Mouse (Mus musculus) E14TG2a.4 (cell line): ENCODE measurements around the gene Fry.
A peak's percentile ranks its signal among the peaks of the same experiment; 100 is the strongest.

Experiments used
- H3K27me3 ChIP-seq: 2 replicates; pipeline ENCODE4 v1.6.1; 2014; ENCODE audit warnings: low read length, control low read depth; ENCODE audit not compliant: insufficient read depth
- H3K36me3 ChIP-seq: 2 replicates; pipeline ENCODE4 v1.6.1; 2014; ENCODE audit warnings: low read length, control low read depth; ENCODE audit not compliant: insufficient read depth
- H3K4me1 ChIP-seq: replicated peaks from 2 replicates; pipeline ENCODE4 v1.6.1; 2014; ENCODE audit warnings: low read depth, low read length, control low read depth
- H3K4me3 ChIP-seq: replicated peaks from 2 replicates; pipeline ENCODE4 v1.5.1; 2014; ENCODE audit warnings: mild to moderate bottlenecking, low read length
- H3K9me3 ChIP-seq: 2 replicates; pipeline ENCODE4 v1.6.1; 2014; ENCODE audit warnings: low read length, control low read depth
- CTCF ChIP-seq: conservative IDR thresholded peaks from 2 replicates; pipeline ENCODE4 v1.5.1; 2014; ENCODE audit warnings: low read length
- NANOG ChIP-seq: IDR thresholded peaks from 2 replicates; pipeline ENCODE4 v1.6.1; 2014; ENCODE audit warnings: borderline replicate concordance, low read length, mixed read lengths
- POU5F1 ChIP-seq: IDR thresholded peaks from 2 replicates; pipeline ENCODE4 v1.6.1; 2014; ENCODE audit warnings: low read length, borderline replicate concordance

The Fry gene

DNA sequence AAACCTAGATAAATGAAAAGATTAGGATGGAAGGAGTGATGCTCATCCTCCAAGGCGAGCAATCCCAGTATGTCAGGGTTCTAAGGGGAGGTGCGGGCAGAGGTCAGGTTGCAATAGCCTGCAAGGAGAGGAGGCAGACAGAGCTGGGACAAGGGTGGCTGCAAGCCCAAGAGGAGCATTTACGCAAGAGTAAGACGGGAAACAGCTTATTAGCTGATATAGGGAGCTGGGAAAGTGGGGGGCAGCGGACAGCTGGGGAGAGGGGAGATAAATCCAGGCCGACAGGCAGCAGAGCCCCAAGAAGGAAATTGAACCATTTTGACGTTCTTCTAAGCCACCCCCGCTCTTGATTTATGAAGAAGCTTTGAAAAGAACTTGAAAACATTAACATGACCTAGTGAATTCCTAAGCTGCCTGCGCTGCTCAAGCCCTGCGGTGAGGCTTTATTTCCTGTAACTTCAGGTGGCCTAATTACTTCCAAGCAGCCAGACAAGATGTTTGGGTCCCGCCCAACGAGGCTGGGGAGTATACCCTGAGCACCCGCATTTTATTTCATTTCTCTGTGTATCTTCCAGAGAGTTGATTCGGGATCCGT, 291.1 kb downstream of the Fry start:
- no peak for TF ChIP-seq NANOG
- no peak for TF ChIP-seq POU5F1
- TF ChIP-seq CTCF, result no peak
- H3K4me1 ChIP-seq, result peaks cover 14% of the 10 kb centered on the region
- no peaks in the 10 kb centered on the region for H3K27me3 ChIP-seq
- peaks cover 7% of the 10 kb centered on the region for H3K36me3 ChIP-seq
- peak overlapping the region; percentile 71 for H3K4me3 ChIP-seq
- H3K9me3 ChIP-seq, result no peaks in the 10 kb centered on the region

DNA sequence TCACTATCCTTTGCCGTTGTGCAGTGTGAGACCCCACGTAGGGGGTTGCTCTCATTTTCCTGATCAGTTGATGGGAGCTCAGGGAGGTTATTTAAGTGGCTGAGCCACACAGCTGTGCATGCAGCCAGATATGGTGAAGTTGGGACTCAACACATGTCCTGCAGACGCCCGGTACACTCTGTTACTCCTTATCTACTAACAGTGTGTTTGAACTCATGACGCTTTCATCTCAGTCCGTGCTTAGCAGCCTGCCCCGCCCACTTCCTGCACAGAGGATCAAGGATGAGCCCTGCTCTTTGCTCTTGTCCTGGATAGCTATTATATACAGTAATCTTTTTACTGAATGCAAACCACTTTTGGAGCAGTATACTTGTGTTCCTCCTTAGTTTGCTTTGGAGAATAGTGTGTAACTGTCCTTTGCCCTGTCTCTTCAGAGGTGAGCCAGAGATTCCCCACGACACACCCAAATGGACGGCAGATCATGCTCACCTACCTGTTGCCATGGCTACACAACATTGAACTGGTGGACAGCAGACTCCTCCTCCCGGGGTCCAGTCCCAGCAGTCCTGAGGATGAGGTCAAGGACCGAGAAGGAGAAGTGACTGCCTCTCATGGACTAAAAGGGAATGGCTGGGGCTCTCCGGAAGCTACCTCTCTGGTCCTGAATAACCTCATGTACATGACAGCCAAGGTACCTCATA, 294.5 kb downstream of the Fry start:
- Histone ChIP-seq H3K27me3 (no peaks in the 10 kb centered on the region), H3K9me3 (peaks cover 7% of the 10 kb centered on the region; the same call in 1 of the 2 replicates), H3K36me3 (peaks cover 6% of the 10 kb centered on the region; the same call in 1 of the 2 replicates), H3K4me1 (peaks cover 14% of the 10 kb centered on the region), H3K4me3 (no peak overlapping the region)
- TF ChIP-seq CTCF (no peak), POU5F1 (no peak), NANOG (no peak)

DNA sequence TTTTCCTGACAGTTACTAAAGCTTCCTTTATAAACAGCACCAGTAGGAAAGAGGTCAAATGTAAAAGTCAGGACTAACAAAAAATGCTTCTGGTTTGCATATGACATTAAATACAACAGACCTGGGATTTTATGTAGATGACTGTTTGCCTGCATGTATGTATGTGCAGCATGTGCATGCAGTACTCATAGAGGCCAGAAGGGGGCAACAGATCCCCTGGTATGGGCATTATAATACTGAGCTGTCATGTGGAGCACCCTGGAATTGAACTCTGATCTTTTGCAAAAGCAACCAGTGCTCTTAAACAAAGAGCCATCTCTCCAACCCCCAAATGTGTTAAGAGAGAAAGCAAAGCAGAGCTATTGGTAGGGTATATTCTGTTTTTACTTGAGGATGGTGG, 296.4 kb downstream of the Fry start:
- no peak overlapping the region for H3K4me3 ChIP-seq
- H3K36me3 ChIP-seq, result peaks cover 13% of the 10 kb centered on the region
- peaks cover 2% of the 10 kb centered on the region for H3K4me1 ChIP-seq
- no peaks in the 10 kb centered on the region for H3K27me3 ChIP-seq
- TF ChIP-seq NANOG, result no peak
- TF ChIP-seq POU5F1, result no peak
- TF ChIP-seq CTCF, result peak; percentile 86
- H3K9me3 ChIP-seq, result peaks cover 7% of the 10 kb centered on the region; the same call in 1 of the 2 replicates

DNA sequence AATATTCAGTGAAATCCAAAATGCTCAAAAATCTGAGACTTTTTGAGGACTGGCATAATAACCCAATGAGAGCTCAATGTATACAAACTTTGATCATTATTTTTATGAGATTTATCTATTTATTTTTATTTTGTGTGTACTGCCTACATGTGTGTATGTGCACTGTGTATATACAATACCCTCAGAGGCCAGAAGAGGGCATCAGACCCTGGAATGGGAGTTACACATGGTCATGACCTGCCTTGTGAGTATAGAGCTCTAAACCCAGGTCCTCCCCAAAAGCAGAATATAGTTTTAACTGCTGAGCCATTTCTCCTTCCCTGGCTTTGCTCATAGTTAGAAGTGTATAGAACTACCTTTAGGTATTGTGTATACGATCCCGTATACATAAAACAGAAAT, 298.8 kb downstream of the Fry start:
- TF ChIP-seq POU5F1, result no peak
- TF ChIP-seq CTCF, result peak; percentile 37
- Histone ChIP-seq H3K4me1 (peaks cover 2% of the 10 kb centered on the region; the same call in 1 of the 2 replicates), H3K9me3 (peaks cover 7% of the 10 kb centered on the region; the same call in 1 of the 2 replicates), H3K27me3 (no peaks in the 10 kb centered on the region), H3K36me3 (peaks cover 13% of the 10 kb centered on the region), H3K4me3 (no peak overlapping the region)

DNA sequence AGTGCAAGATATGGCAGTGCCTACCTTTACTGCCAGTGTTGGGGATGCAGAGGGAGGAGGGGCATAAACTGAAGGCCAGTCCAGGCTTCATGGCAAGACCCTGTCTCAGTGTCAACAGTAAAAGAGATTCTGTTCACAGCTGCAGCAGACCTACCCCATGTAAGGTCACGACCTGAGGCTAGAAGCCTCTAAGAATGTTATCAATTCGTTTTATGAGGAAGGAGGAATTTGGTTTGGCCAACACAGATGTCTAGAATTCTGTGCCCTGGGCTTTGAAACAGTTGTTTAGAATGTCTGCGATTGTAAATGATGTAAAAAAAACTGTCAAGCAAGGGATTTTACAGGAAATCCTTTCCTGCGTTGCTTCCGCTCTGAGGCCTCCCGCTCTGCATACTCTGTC, 299.6 kb downstream of the Fry start:
- Histone ChIP-seq H3K4me1 (peaks cover 8% of the 10 kb centered on the region; the same call in 1 of the 2 replicates), H3K9me3 (peaks cover 7% of the 10 kb centered on the region; the same call in 1 of the 2 replicates), H3K36me3 (peaks cover 13% of the 10 kb centered on the region), H3K4me3 (no peak overlapping the region), H3K27me3 (no peaks in the 10 kb centered on the region)
- no peak for TF ChIP-seq POU5F1
- TF ChIP-seq CTCF, result no peak
- TF ChIP-seq NANOG, result no peak

DNA sequence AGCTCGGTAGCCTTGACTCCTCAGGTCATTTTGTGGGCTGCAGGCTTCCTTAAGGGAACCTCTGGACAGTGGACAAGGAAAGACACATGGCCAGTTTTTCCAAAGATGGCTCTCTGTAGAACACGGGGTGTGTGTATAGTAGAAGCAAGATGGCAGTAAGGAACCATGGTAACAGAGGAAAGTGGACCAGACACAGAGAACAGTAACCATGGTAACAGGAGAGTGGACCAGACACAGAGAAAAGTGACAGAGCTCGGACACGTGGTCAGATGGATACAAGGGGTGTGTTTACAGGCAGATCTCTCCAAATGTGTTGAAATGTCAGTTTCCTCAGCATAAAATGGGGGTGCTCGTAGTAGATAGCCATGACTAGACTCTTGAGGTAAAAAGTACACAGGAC, 306.6 kb downstream of the Fry start:
- Histone ChIP-seq H3K9me3 (no peaks in the 10 kb centered on the region), H3K27me3 (no peaks in the 10 kb centered on the region), H3K4me3 (no peak overlapping the region), H3K4me1 (peaks cover 8% of the 10 kb centered on the region; the same call in 1 of the 2 replicates), H3K36me3 (peaks cover 7% of the 10 kb centered on the region; the same call in 1 of the 2 replicates)
- TF ChIP-seq POU5F1 (no peak), NANOG (no peak), CTCF (no peak)

DNA sequence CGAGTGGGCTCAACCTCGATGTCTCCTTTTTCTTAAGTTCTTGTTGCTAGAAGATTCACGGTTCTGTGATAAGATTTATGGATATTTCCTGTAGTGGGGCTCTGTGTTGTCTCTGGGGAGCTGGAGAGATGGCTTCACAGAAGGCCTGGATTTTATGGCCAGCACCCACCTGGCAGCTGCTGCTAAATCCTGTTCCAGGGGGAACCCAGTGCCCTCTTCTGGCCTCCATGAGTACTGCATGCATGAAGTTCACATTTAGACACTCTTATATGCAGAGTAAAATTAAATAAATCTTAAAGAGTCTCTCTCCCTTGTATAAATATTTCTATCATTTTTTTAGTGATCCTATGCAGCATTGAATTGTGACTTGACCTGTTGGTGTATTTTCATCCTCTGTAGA, 308.1 kb downstream of the Fry start:
- Histone ChIP-seq H3K9me3 (no peaks in the 10 kb centered on the region), H3K36me3 (peaks cover 12% of the 10 kb centered on the region; the same call in 1 of the 2 replicates), H3K4me1 (peaks cover 8% of the 10 kb centered on the region; the same call in 1 of the 2 replicates), H3K27me3 (no peaks in the 10 kb centered on the region), H3K4me3 (no peak overlapping the region)
- TF ChIP-seq CTCF, result peak; percentile 83
- no peak for TF ChIP-seq POU5F1
- no peak for TF ChIP-seq NANOG

DNA sequence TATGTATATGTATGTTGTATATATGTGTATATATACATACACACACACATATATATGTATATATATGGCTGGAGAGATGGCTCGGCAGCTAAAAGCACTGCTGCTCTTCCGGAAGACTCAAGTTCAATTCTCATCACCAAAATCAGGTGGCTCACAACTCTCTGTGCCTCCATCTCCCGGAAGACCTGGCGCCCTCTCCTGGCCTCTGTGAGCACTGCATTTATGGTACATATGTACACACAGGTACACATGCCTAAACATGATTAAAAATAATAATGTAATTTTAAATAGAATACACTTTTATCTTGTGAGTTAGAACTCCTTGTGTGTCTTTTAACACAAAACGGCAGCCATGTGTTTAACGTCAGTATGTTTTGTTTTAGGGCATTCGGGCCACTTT, 312.8 kb downstream of the Fry start:
- TF ChIP-seq NANOG (no peak), CTCF (peak; percentile 90)
- Histone ChIP-seq H3K36me3 (peaks cover 14% of the 10 kb centered on the region; the same call in 1 of the 2 replicates), H3K4me3 (no peak overlapping the region), H3K9me3 (no peaks in the 10 kb centered on the region), H3K27me3 (no peaks in the 10 kb centered on the region), H3K4me1 (peaks cover 2% of the 10 kb centered on the region)
